Mouse (Mus musculus) adrenal gland, adult 18-20 months (tissue): ENCODE data around the gene Lrrfip1. TPM values are rescaled to one million over a fixed set of nuclear protein-coding genes. Genes with fewer than 3 reads are reported as not detected.

Experiments used
- DNase-seq, 2 experiments: peaks; one replicate each; pipeline ENCODE4 v3.0.0; 2021 to 2022; ENCODE audit warnings: low spot score in 2 of 2
- total RNA-seq, 2 experiments: library from RNA; stranded (reverse); gene quantifications; 1 replicate in 1 of 2; 2 replicates in 1 of 2; pipeline ENCODE4 v1.2.3; 2021

Lrrfip1 gene
- total RNA-seq, 2 experiments from 2014 or later = 48.2 to 53.4 TPM

DNA sequence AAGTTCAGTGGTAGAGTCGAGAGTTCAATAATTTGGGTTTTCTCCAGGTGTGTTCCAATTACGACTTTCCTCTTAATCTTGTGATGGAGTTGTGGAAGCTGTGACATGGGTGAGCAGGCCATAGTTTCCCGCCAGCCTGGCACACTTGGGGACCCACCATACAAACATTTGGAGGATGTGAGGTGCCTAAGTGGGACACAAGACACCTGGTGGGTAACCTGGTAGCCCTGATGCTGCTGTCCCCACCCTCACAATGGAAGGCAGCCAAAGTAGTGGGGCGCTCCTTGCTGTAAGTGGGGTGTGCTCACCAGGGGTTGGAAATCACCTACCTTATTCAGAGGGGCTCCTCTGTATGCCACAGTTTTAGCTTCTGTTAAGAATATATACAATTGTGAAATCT is 114.1 kb downstream of the Lrrfip1 start:
- peak in 1 of 2 experiments; percentile 9 for DNase-seq

DNA sequence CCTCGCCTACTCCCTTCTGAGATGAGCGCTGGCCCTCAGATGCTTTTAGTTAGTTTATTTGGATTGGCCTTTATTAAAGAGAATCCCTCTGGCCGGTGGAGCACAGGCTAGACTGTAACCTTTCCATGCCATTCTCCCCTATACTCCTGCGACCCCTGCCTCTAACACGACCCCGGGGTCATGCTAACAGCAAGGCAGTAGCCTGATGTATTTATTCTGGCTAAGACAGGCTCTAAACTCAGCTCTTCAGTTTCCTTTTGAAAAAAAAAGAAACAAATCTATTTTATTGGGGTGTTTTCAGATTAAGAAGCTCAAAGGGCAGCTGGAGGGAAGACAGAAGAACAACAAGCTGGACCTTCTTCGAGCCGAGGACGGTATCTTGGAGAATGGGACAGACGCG is 123.6 kb downstream of the Lrrfip1 start:
- no peak for DNase-seq

- no peak for DNase-seq
Measured at GRCm38 (mm10) chr1:91123004-91123403, 124.5 kb downstream of the Lrrfip1 start.

DNA sequence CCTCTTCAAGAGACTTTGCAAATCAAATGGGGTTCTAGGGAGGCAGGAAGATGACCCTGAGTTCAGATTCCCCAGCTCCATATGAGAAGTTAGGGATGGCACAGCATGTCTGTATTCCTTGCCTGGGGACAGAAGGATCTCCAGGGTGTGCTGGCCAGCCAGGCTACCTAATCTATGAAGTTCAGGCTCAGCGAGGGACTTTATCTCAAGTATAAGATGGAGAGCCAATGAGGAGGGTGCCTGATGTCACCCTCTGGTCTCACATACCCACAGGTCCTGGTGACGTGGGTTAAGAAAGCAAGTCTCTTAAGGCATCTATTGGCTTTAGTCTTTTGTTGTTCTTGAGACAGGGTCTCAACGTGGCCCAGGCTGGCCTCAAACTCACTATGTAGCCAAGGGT is 124.9 kb downstream of the Lrrfip1 start:
- no peak for DNase-seq

- DNase-seq = no peak
Measured at GRCm38 (mm10) chr1:91128849-91129248, 130.3 kb downstream of the Lrrfip1 start.

GRCm38 (mm10) chr1:91137036-91137435 is 138.5 kb downstream of the Lrrfip1 start:
- DNase-seq = no peak

- no peak for DNase-seq
Measured at GRCm38 (mm10) chr1:91144813-91145212, 146.3 kb downstream of the Lrrfip1 start, which contains the start of gene Rbm44. Gene Rbm44, plus strand, starts transcription at chr1:91145089.

GRCm38 (mm10) chr1:91151509-91151908 is 153.0 kb downstream of the Lrrfip1 start:
- no peak for DNase-seq

DNA sequence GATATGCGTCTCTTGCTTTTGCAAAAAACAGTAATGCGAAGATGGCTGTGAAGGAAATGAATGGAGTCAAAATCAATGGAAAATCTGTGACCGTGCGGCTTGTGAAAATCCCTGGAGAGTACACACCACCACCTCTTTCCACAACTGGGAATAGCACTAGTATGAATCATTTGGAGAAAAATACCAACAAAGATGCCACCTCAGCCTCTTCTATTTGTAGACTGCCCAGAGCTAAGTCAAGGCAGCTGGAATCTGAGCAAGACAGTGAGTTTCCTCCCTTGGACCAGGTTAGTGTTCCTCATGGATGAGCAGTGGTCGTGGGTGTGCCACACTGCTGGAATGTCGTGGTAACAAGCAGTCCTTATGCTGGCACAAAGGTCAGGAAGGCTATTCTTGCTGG is 168.3 kb downstream of the Lrrfip1 start:
- no peak for DNase-seq

DNA sequence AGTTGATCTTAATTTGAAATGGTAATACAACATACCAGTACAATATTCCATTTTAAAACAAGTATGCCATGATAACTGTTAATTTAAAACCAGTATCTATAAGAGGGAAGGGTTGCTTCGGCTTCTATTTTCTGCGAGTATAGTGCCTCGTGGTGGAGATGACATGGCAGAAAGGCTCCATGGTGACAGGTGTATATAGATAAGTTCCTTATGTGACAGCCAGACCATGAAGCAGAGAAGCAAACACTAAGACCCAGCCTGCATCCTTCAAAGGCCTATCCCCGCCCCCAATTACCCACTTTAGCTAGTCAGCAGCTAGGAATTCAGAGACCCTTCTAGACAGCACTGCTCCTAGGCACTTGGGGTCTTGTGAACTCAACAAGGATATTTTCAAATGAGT is 170.6 kb downstream of the Lrrfip1 start:
- DNase-seq = no peak

DNA sequence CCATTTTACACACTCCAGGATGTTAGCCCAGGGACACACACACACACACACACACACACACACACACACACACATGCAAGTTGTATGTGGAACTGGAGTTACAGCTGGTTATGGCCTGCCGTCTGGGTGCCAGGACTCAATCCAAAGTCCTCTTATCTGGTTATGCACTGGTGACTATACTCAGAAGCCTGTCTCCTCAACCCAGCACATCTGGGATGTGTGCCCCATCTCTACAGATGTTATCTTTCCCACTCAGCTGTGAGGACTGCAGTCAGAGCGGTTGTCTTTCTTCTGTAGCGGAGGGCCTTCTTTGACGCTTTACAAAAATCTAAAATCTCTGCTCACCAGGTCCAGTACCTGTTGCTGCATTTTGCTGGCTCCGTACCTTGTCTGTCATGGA is 176.3 kb downstream of the Lrrfip1 start:
- no peak for DNase-seq

GRCm38 (mm10) chr1:91176026-91176425 is 177.5 kb downstream of the Lrrfip1 start:
- DNase-seq = no peak

DNA sequence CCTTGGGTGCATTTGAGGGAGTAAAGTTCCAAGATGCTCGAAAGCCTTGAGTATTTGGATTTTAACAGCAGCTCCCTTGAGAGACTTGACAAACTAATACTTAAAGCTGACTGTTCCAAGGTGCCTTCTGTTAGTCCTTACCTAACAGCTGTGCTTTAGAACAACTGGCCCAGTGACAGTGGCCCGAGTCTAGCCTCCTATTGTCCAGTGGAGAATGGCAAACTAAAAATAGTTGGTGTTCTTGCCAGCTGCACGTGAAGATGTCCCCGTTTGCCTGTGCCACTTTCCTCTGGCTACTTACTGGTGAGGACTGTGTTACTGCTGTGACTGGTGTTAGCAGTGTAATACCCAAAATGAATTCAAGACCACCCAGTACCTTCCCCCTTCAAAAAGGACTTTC is 178.3 kb downstream of the Lrrfip1 start:
- DNase-seq = no peak

Other genes starting within 250 kb of the Lrrfip1 start
- gene Col6a3, start 154.8 kb upstream of the Lrrfip1 start, total RNA-seq = 10 to 100 TPM; 13.6 to 21.0 TPM
- gene Mlph, start 83.7 kb upstream of the Lrrfip1 start, total RNA-seq = 1 to 10 TPM; 3.9 to 4.9 TPM
- not detected for gene Prlh, start 45.6 kb upstream of the Lrrfip1 start, total RNA-seq
- not detected for gene Rab17, start 29.1 kb upstream of the Lrrfip1 start, total RNA-seq
- not detected for gene Rbm44, start 146.4 kb downstream of the Lrrfip1 start, total RNA-seq
- 1 to 10 TPM; 6.7 to 9.2 TPM for gene Ramp1, start 181.1 kb downstream of the Lrrfip1 start, total RNA-seq